Mouse (Mus musculus) megakaryocyte, embryonic 14.5 days (primary cell): Measurements from ENCODE around the gene Nol3.
"Not testable (repeated sequence)": the region's sequence is repeated elsewhere in the genome, so short reads cannot be mapped to it uniquely, and the experiment has no call there.

Experiments used
- FLI1 ChIP-seq: IDR thresholded peaks from 2 replicates; pipeline ENCODE4 v1.6.1; 2012; ENCODE audit warnings: low read length, inconsistent platforms, mixed read lengths
- GATA1 ChIP-seq: IDR thresholded peaks from 3 replicates; pipeline ENCODE4 v1.6.1; 2012; ENCODE audit warnings: mixed read lengths, low read length, inconsistent platforms, borderline replicate concordance

- not testable (repeated sequence) for TF ChIP-seq FLI1, GATA1
These were observed 15.4 kb downstream of the Nol3 start for GRCm38 (mm10) chr8:105291364-105291763.
